Mouse (Mus musculus) brain, embryonic 14.5 days (tissue): ENCODE measurements at regions not wholly inside any gene's neighbourhood (a gene's known extent, or its start where the extent isn't known, plus 50 kb on each side); places are given as distances from the start of the nearest gene placed in this dataset.

Source experiments
- CTCF ChIP-seq: fragments of 200-500 bp; IDR thresholded peaks from 2 replicates; pipeline ENCODE4 v1.5.1; 2012; ENCODE audit warnings: inconsistent platforms, mild to moderate bottlenecking, moderate library complexity, borderline replicate concordance; ENCODE audit not compliant: insufficient read depth, insufficient read length; ENCODE audit errors: extremely low read depth
- POLR2A ChIP-seq: fragments of 200-500 bp; IDR thresholded peaks from 2 replicates; pipeline ENCODE4 v1.6.1; 2012; ENCODE audit warnings: mild to moderate bottlenecking, inconsistent platforms, borderline replicate concordance; ENCODE audit not compliant: poor library complexity, insufficient read depth, insufficient read length, severe bottlenecking; ENCODE audit errors: extremely low read depth

DNA sequence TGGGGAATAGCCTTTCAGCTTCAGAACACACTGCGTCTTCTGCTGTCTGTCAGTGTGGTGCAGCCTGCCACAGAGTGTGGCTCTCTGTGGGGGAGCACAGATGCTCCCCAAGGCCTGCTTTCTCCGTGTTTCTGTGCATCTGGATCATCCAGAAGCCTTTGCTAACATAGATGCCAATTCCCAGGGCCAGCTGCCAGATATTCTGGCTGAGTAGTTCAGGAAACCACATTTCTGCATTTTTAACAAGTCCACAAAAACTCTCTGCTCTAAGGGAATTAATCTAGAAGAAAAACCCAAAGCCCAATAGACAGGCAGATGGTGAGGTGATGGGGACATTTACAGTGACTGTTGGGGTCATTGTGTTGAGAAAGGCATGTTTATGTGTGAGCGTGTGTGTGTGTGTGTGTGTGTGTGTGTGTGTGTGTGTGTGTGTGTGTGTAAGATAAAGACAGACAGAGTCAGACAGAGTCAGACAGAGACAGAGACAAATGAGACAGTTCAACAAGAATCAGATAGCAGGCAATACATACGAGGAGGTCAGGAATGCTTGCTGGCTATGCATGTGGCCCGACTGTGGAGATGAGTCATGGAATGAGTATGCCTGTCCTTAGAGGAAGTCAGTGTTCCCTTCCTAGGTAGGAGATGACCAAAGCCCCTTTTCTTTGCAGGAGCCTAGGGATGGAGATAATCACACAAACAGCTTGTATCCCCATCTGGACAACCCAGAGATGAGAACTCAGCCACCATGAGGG lies 176.3 kb upstream of the Spaca1 start:
- TF ChIP-seq CTCF (no peak), POLR2A (no peak)
